Mouse (Mus musculus) skeletal muscle tissue, postnatal 0 days (tissue): Measurements from ENCODE around the gene Snx32. TPM values are rescaled to one million over a fixed set of nuclear protein-coding genes. Genes with fewer than 3 reads are reported as not detected.

ENCODE experiments used
- polyA plus RNA-seq: library from polyadenylated mRNA; unstranded; fragments of >200 nt; fragmentation: Nextera tagmentation; extraction: Ambion mirVana; gene quantifications from 2 replicates; pipeline ENCODE4 v1.2.1, GENCODE M21; 2015

The Snx32 gene
- 6.4 and 8.5 TPM in 2 replicates for polyA plus RNA-seq

GRCm38 (mm10) chr19:5510031-5511026, at the start of gene Snx32:
Gene Snx32 (minus strand): TSS chr19:5510538.

DNA sequence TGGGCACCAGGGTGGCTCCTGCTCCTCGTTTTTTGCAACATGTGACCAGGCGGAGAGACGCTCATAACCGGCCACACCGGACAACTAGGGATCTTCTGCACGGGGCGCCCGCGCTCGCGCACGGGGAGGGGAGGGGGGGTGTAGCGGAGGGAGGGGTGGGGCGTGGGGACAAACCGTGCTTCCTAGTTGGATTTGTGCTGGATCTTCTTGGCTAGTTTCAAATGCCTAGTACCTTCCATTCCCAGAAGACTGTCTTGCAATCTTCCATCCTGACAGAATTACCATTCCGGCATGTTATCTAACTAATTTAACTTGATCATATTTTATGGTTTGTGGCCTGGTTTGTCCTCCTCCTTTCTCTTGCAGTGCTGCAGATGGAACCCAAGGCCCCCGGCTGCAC, 6.7 kb downstream of the Snx32 start, which contains the start of gene 1700020D05Rik:
TSS of gene 1700020D05Rik (minus strand) at position 101 of the 400 bp plus-strand sequence.

DNA sequence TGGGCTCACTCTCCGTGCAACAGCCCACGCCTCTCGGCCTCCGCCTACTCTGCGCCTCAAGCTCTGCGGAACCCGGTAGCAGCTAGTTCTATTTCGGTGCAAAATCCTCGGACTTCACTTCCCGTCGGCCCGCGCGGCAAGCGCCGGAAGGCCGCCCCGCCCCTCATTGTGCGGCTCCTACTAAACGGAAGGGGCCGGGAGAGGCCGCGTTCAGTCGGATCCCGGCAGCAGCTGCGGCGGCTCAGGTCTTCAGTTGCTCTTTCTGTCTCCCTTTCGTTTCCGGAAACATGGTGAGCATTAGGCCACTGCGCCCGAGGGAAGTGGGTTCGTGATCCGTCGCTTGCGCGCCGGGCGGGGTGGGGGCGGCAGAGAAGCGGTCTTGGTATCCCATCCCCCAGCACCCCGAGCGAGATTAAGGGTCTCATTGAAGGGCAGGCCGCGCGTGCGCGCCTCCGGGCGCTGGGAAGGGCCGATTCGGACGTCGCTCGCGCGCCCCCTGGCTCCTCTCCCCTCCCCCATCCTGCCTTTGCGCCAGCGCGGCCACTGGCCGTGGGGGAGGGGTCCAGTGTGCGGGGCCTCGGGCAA, 19.9 kb downstream of the Snx32 start, which contains the start of gene Cfl1:
TSS of gene Cfl1 (plus strand) at position 143 of the 585 bp plus-strand sequence.

GRCm38 (mm10) chr19:5487768-5488550, 22.4 kb downstream of the Snx32 start, which contains the start of gene Mus81:
Gene Mus81 (minus strand): TSS chr19:5488402.

GRCm38 (mm10) chr19:5473720-5474119, 36.6 kb downstream of the Snx32 start, which contains the start of gene Efemp2:
Gene Efemp2 (plus strand): TSS chr19:5473954.

GRCm38 (mm10) chr19:5468374-5468773, 42.0 kb downstream of the Snx32 start, which contains the start of gene Ctsw:
Gene Ctsw (minus strand): TSS chr19:5468507.

DNA sequence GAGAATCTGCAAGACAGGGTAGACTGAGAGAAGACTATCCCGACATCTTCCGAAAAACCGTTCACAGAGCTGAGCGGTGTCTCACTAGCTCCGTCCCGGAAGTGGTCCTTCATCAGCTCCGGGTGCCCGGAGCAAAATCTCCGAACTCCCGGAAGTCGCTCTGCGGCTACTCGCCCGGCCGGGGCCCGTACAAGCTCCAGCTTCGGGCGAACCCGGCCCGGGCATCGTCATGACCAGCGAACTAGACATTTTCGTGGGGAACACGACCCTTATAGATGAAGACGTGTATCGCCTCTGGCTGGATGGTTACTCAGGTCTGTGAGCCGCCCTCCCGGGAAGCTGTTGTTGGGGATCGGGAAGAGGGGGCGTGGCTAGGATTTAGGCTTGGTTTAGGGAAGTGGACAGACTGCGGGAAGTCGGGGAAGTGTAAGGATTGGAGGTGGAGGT, 49.9 kb downstream of the Snx32 start, which contains the start of gene Fibp:
TSS of gene Fibp (plus strand) at position 151 of the 447 bp plus-strand sequence.

GRCm38 (mm10) chr19:5457746-5458442, 52.4 kb downstream of the Snx32 start, which contains the start of gene Ccdc85b:
Gene Ccdc85b (minus strand): TSS chr19:5457894.

GRCm38 (mm10) chr19:5447515-5448353, 62.6 kb downstream of the Snx32 start, which contains the start of gene Fosl1:
Gene Fosl1 (plus strand): TSS chr19:5447547.

Other genes starting within 250 kb of the Snx32 start
- 6.6 and 7.4 TPM in 2 replicates for gene Pacs1, start 237.4 kb downstream of the Snx32 start, polyA plus RNA-seq
- 128 and 129 TPM in 2 replicates for gene Sf3b2, start 215.1 kb downstream of the Snx32 start, polyA plus RNA-seq
- 0.45 and 0.57 TPM in 2 replicates for gene Gal3st3, start 212.2 kb downstream of the Snx32 start, polyA plus RNA-seq
- not detected in 2 replicates for gene Catsper1, start 174.8 kb downstream of the Snx32 start, polyA plus RNA-seq
- gene Cst6, start 161.0 kb downstream of the Snx32 start, polyA plus RNA-seq, result 4.5 and 13.1 TPM in 2 replicates
- 21.4 and 25.3 TPM in 2 replicates for gene Eif1ad, start 143.8 kb downstream of the Snx32 start, polyA plus RNA-seq
- 216 and 231 TPM in 2 replicates for gene Banf1, start 143.4 kb downstream of the Snx32 start, polyA plus RNA-seq
- gene Sart1, start 121.8 kb downstream of the Snx32 start, polyA plus RNA-seq, result 22.0 and 29.6 TPM in 2 replicates
- 0.13 TPM in 1 of 2 replicates, not detected in the other for gene Tsga10ip, start 108.0 kb downstream of the Snx32 start, polyA plus RNA-seq
- gene Drap1, start 85.6 kb downstream of the Snx32 start, polyA plus RNA-seq, result 361 and 364 TPM in 2 replicates
- gene AI837181, start 85.4 kb downstream of the Snx32 start, polyA plus RNA-seq, result 46.1 and 48.8 TPM in 2 replicates
- not detected in 2 replicates for gene Fosl1, start 63.0 kb downstream of the Snx32 start, polyA plus RNA-seq
- gene Ccdc85b, start 52.6 kb downstream of the Snx32 start, polyA plus RNA-seq, result 6.8 and 8.5 TPM in 2 replicates
- 59.8 and 61.8 TPM in 2 replicates for gene Fibp, start 49.9 kb downstream of the Snx32 start, polyA plus RNA-seq
- gene Ctsw, start 42.0 kb downstream of the Snx32 start, polyA plus RNA-seq, result 0.15 and 0.55 TPM in 2 replicates
- gene Efemp2, start 36.6 kb downstream of the Snx32 start, polyA plus RNA-seq, result 53.2 and 70.8 TPM in 2 replicates
- 29.2 and 31.8 TPM in 2 replicates for gene Mus81, start 22.1 kb downstream of the Snx32 start, polyA plus RNA-seq
- 666 and 916 TPM in 2 replicates for gene Cfl1, start 20.1 kb downstream of the Snx32 start, polyA plus RNA-seq
- 0.14 TPM in 1 of 2 replicates, not detected in the other for gene 1700020D05Rik, start 6.8 kb downstream of the Snx32 start, polyA plus RNA-seq
- gene Ovol1, start 50.1 kb upstream of the Snx32 start, polyA plus RNA-seq, result 0.65 TPM in 1 of 2 replicates, not detected in the other
- gene Ap5b1, start 57.5 kb upstream of the Snx32 start, polyA plus RNA-seq, result 1.1 and 2.0 TPM in 2 replicates
- gene Rnaseh2c, start 91.3 kb upstream of the Snx32 start, polyA plus RNA-seq, result 48.4 and 58.1 TPM in 2 replicates
- 28.4 and 28.8 TPM in 2 replicates for gene Kat5, start 99.7 kb upstream of the Snx32 start, polyA plus RNA-seq
- 24.4 and 28.3 TPM in 2 replicates for gene Rela, start 126.9 kb upstream of the Snx32 start, polyA plus RNA-seq
- 20.3 and 21.1 TPM in 2 replicates for gene Sipa1, start 153.2 kb upstream of the Snx32 start, polyA plus RNA-seq
- gene Map3k11, start 178.2 kb upstream of the Snx32 start, polyA plus RNA-seq, result 15.5 and 16.8 TPM in 2 replicates
- 4.7 and 6.5 TPM in 2 replicates for gene Pcnx3, start 178.4 kb upstream of the Snx32 start, polyA plus RNA-seq
- 0.35 and 0.52 TPM in 2 replicates for gene Kcnk7, start 193.8 kb upstream of the Snx32 start, polyA plus RNA-seq
- 133 and 144 TPM in 2 replicates for gene Ehbp1l1, start 215.8 kb upstream of the Snx32 start, polyA plus RNA-seq
- 85.5 and 88.0 TPM in 2 replicates for gene Fam89b, start 219.1 kb upstream of the Snx32 start, polyA plus RNA-seq
- 20.1 and 31.1 TPM in 2 replicates for gene Ltbp3, start 230.4 kb upstream of the Snx32 start, polyA plus RNA-seq